Mouse (Mus musculus) brain, embryonic 14.5 days (tissue): ENCODE results near the gene Calm1. TPM values are rescaled to one million over a fixed set of nuclear protein-coding genes. Genes with fewer than 3 reads are reported as not detected.
A peak's percentile ranks its signal among the peaks of the same experiment; 100 is the strongest.
"Not testable (repeated sequence)": the region's sequence is repeated elsewhere in the genome, so short reads cannot be mapped to it uniquely, and the experiment has no call there.

Source experiments
- DNase-seq: peaks from one replicate; pipeline ENCODE4 v3.0.0-alpha.2; 2011; ENCODE audit warnings: low read depth
- CTCF ChIP-seq: fragments of 200-500 bp; IDR thresholded peaks from 2 replicates; pipeline ENCODE4 v1.5.1; 2012; ENCODE audit warnings: inconsistent platforms, mild to moderate bottlenecking, moderate library complexity, borderline replicate concordance; ENCODE audit not compliant: insufficient read depth, insufficient read length; ENCODE audit errors: extremely low read depth
- POLR2A ChIP-seq: fragments of 200-500 bp; IDR thresholded peaks from 2 replicates; pipeline ENCODE4 v1.6.1; 2012; ENCODE audit warnings: mild to moderate bottlenecking, inconsistent platforms, borderline replicate concordance; ENCODE audit not compliant: poor library complexity, insufficient read depth, insufficient read length, severe bottlenecking; ENCODE audit errors: extremely low read depth
- polyA plus RNA-seq: library from polyadenylated mRNA; depleted of rRNA; stranded (reverse); fragments of >200 nt; gene quantifications from 2 replicates; pipeline ENCODE4 v1.2.3, GENCODE M21; 2012

The Calm1 gene
- polyA plus RNA-seq, 1 experiment, result 624 TPM

DNA sequence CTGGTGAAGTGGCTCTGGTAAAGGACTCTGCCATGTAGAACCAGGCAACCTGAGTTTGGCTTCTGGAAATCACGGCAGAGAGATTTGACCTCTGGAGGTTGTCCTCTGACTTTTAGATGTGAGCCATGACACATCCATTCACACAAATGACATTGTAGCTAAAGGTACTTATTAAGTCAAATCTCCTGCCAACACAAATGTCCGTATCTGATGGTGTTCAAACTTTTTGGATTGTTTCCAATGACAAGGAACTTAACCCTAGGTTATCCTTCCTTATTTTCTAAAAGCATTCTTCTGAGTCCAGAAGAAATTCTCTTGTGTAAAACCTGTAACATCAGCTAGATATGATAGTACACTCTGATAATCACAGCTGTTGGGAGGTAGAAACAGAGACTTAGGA lies 13.9 kb downstream of the Calm1 start:
- TF ChIP-seq POLR2A (no peak), CTCF (no peak)
- no peak for DNase-seq

- TF ChIP-seq POLR2A (no peak), CTCF (no peak)
- DNase-seq, result no peak
These were observed 14.9 kb downstream of the Calm1 start for GRCm38 (mm10) chr12:100214156-100214555.

DNA sequence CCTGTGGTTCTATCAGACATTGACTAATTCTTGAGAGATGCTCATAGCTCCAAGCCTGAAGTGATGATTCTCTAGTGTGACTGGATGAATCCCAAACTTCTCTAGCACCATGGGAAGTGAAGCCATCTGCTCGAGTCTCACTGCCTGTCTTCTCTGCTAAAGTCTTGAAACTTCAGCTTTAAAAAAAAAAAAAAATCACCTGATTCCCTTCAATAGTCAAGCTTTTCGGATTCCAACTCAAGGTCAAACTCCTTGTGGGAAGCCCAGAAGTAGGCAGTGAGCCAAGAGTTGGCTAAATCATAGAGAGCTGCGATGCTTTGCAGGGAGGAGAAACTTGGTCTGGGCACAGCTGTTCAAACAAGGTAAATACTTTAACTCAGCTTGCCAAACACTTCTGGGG lies 15.5 kb downstream of the Calm1 start:
- DNase-seq, result peak; percentile 25
- TF ChIP-seq POLR2A (no peak), CTCF (no peak)

DNA sequence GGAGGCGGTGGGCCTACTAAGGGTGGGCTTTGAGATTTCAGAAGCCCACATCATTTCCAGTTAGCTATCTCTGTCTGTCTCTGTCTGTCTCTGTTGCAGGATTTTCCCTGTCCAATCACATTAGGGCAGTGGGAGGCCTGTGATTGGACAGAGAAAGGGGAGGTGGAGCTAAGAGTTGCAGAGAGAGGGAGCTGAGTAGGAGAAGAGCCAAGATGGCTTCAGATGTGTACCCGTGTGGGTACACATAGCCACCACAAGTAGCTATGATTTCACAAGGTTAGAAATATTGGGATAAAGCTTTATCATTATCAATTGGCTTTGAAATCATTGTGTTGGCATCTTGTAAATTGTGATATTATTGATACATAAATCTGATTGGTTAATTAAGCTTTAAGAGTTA lies 17.9 kb downstream of the Calm1 start:
- not testable (repeated sequence) for DNase-seq

GRCm38 (mm10) chr12:100220012-100220411 lies 20.8 kb downstream of the Calm1 start:
- no peak for TF ChIP-seq POLR2A
- no peak for TF ChIP-seq CTCF
- no peak for DNase-seq

DNA sequence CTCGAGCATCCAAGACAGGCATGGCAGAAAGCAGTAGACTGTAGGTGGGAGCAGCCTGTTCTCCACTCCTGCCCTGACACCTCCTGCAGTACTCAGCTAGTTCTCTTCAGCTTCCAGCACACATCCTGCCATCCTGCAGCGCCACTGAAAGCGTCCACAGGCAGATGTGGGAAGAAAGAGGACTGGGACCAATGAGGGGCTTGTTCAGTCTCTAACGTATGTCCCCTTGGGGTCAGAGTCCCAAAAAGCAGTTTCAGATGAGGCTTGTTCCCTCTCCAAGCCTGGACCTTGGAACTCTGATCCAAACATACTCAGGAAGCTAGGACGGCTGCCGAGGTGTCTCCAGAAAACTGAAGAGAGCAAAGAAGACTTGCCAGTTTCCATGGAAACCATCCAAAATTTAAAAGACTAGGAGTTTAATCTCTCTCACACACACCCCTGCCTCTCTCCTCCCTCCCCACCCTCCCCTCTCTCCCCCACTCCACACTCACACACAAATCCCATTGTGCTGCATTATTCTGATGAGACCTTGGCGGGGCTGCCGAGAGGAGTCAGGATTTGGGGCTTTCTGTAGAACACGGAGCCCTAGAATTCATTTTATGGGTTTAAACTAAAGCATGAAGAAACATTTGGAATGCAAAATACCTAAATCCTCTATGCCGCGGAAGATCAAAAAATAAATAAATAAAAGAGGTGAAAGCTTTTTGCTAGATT lies 22.5 kb downstream of the Calm1 start:
- peak; percentile 79 for DNase-seq
- TF ChIP-seq CTCF (no peak), POLR2A (no peak)

- DNase-seq, result peak; percentile 51
- TF ChIP-seq CTCF (no peak), POLR2A (no peak)
These were observed 23.2 kb downstream of the Calm1 start for GRCm38 (mm10) chr12:100222322-100222993.

DNA sequence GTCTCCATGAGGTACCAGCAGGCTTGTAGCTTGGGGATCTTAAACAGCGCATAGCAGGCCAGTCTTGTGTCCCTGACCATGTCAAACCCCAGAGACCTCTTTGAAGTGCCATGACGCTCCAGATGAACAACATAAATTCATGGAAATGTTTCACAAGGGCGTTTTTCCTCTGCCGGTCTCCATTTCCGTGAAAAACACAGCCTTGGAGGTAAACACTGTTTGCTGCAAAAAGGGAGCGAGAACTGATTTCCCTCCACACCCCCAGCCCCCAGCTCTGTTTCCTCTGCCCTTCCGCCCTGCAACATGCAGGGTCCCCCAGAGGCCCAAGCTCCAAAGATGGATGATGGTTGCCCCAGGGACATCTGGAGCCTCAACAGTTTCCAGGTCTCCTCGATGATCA lies 24.3 kb downstream of the Calm1 start:
- DNase-seq, result no peak
- TF ChIP-seq POLR2A, result no peak
- no peak for TF ChIP-seq CTCF

DNA sequence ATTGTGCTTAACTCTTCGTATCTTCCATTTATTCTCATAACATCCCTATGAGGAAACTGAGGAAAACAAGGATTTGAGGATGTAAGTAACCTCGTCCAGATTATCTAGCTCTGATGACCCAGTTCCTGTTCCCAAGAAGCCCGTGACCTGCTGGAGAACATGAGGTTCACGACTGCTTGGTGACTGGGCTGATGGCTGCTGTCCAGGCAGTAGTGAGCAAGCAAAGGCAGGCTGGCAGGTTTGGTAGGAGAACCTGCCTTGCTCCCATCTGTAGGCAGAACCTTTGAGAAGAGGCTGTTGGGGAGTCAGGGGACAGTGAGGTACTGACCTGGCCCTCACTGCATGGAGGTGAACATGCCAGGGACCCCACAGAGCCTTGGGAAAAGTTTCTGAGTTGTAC lies 26.0 kb downstream of the Calm1 start:
- TF ChIP-seq CTCF, result no peak
- no peak for TF ChIP-seq POLR2A
- no peak for DNase-seq

DNA sequence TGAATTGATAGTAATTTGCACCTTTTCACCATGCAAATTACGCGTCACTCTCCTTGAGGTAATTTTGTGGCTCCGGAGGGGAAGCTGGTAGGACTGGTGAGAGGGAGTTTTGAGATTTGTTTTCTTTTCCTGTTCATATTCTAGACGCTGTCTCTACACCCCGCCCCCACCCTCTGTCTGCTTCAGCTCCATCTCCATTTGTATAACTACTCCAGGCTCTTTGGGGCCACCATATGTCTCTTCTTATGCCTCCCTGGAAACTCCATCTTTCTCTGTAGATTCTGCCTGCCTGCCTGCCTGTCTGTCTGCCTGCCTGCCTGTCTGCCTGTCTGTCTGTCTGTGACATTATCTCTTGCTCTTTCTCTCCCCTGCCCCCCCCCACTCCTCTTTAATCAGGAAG lies 26.8 kb downstream of the Calm1 start:
- peak; percentile 62 for DNase-seq
- TF ChIP-seq CTCF, result no peak
- TF ChIP-seq POLR2A, result no peak

DNA sequence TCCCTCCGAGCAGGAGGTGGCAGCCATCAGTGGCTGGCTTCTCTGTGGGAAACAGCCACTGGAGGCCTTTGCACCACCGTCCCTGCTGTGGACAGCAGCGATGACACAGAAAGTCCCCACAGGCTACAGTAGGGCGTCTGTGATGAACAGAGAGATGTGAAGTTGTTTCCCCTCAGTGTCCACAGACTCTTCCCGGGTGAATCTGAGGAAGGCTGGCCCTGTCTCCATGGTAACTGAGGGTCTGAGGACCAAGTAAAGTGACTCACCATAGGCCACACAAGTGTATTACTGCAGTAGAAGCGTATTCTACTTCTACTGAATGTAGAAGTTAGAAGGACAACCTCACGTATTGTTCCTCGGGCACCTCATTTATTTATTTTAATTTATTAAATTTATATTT lies 27.4 kb downstream of the Calm1 start:
- DNase-seq, result peak; percentile 72
- no peak for TF ChIP-seq CTCF
- TF ChIP-seq POLR2A, result no peak

DNA sequence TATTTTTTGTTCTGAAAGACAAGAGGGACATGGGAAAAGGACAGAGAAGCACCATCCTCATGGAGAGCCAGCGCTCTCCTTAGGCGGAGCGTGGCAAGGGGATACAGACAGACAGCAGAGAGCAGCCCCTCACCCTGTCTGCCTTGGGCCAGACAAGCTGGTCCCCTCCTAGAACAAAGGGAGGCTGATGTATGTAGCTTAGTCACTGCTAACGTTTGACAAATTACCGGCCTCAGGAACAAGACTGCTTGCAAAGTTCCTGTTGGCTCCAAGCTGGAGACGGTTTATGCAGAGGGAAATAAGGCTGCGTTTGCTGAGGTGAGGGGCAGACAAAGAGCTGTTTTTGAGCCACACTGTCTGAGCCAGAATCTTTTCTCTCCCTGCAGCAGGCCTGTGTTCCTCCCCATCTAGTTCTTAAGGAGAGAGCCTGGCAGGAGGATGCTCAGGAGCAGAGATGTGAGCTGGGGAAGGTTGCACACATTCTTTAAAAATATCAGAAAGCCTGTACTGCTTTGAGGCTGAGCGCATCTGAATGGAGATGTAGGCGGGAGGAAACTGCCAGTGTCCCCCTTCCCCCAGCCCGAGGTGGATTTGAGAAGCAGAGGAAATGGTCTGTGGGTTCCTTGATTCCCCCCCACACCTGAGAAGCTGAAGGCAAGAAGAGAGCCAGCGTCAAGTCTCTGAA lies 28.9 kb downstream of the Calm1 start:
- TF ChIP-seq POLR2A (no peak), CTCF (no peak)
- DNase-seq, result peak; percentile 74
